Mouse (Mus musculus) stomach, postnatal 0 days (tissue): ENCODE measurements around the gene Gm42669.

Experiments
- CTCF ChIP-seq: IDR thresholded peaks from 2 replicates; pipeline ENCODE4 v1.5.1; 2016; ENCODE audit warnings: antibody characterized with exemption, low read depth, mild to moderate bottlenecking, moderate library complexity
- EP300 ChIP-seq: optimal IDR thresholded peaks from 2 replicates; pipeline ENCODE3; 2016; ENCODE audit warnings: antibody characterized with exemption

GRCm38 (mm10) chr5:107462147-107463076 is 45.0 kb upstream of the Gm42669 start:
- TF ChIP-seq CTCF (no peak), EP300 (no peak)
